16 mouse cellular contexts compared by ENCODE assay signal in the genomic region with DNA sequence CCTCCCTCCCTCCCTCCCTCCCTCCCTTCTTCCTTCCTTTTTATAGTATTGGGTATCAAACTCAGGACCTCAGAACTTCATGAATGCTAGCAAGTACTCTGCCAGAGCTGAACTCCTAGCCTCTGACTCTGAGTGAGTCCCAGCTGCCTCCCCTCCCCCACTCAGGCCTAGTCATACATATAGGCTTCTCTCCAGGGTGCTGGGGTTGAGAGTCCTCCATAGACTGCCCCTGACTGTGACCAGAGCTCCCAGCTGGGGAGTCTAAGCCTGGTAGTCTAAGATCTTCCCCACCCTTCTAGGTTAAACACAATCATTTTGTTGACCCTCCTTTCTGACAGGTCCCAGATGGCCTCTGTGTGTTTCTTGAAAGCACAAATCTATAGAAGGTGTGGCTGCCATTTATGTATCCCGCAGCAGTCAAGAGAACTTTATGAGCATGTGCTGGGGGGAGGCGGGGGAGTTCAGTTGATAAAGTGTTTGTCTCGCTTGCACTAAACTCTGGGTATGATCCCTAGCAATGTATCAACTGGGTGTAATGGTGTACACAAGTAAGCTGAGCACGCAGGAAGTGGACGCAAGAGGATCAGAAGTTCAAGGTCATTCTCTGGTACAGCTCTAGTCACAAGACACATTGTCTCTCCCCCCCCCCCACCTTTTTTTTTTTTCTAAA. TPM values are rescaled to one million over a fixed set of nuclear protein-coding genes. Genes with fewer than 3 reads are reported as not detected.
DNase-seq lines count a peak whose midpoint lies in the region; ATAC-seq lines count a peak whose summit lies in the region.
"Had no signal": no experiment of that assay in that cellular context is flagged by ENCODE, and none has a peak within 500 bp of the region (broad histone marks: within the 10 kb centered on the region; RNA-seq: fewer than 3 reads in every experiment).

No protein-coding gene starts in this region.

- H3K36me3 ChIP-seq in stomach, embryonic 16.5 days (ENCODE audit: control insufficient read depth, insufficient read depth, low read length): no peaks in the 10 kb centered on the region
- H3K36me3 ChIP-seq: heart, embryonic 15.5 days; hindbrain, embryonic 15.5 days; neural tube, embryonic 13.5 days had no signal

- H3K4me1 ChIP-seq in stomach, embryonic 16.5 days (ENCODE audit: control insufficient read depth, insufficient read depth, low read length): peaks cover 2% of the 10 kb centered on the region; the same call in 1 of the 2 replicates
- H3K4me1 ChIP-seq: heart, embryonic 15.5 days; hindbrain, embryonic 15.5 days had no signal

- intact Hi-C loops in left cerebral cortex, postnatal 4 days (cut with DNase I): no loop called here

- WGBS in stomach, embryonic 16.5 days: 36% methylated on average over 5 of the region's 5 CpGs

- no peaks in the 10 kb centered on the region for H3K9me3 ChIP-seq in stomach, embryonic 16.5 days (replicated peaks; ENCODE audit: control insufficient read depth, low read length)
- H3K9me3 ChIP-seq: heart, embryonic 15.5 days; hindbrain, embryonic 15.5 days; neural tube, embryonic 13.5 days had no signal

- no peak overlapping the region for H3K4me3 ChIP-seq in stomach, embryonic 16.5 days (replicated peaks; ENCODE audit: low read length)
- H3K4me3 ChIP-seq: heart, embryonic 15.5 days; hindbrain, embryonic 15.5 days; neural tube, embryonic 13.5 days had no signal

- peak; percentile 26 for DNase-seq in kidney, postnatal 10 days
- no peak for DNase-seq in kidney, postnatal 36 days
- peak; percentile 68 to 70 for DNase-seq in B cell, adult 2 months
- DNase-seq in ZHBTc4 (ENCODE audit: low read depth, low spot score): peak; percentile 21
- DNase-seq in urinary bladder, adult 18-20 months (ENCODE audit: low spot score in 2 of 2): no peak
- DNase-seq in urinary bladder, postnatal 36 days (ENCODE audit: low spot score in 2 of 2): no peak
- DNase-seq in left cerebral cortex, postnatal 4 days: no peak
- DNase-seq: cerebellum, postnatal 25 days; layer of hippocampus, adult 9-11 months; lung, adult 2 months; midbrain, embryonic 14.5 days; retina, postnatal 1 day had no signal

- peak overlapping the region; percentile 51 for H3K27ac ChIP-seq in stomach, embryonic 16.5 days (ENCODE audit: low read length)
- H3K27ac ChIP-seq: heart, embryonic 15.5 days; hindbrain, embryonic 15.5 days; neural tube, embryonic 13.5 days had no signal

- no peak overlapping the region for H3K4me2 ChIP-seq in stomach, embryonic 16.5 days (ENCODE audit: low read depth, low read length)
- H3K4me2 ChIP-seq: heart, embryonic 15.5 days; hindbrain, embryonic 15.5 days; neural tube, embryonic 13.5 days had no signal

- no peak overlapping the region for H3K9ac ChIP-seq in stomach, embryonic 16.5 days (ENCODE audit: low read length)
- H3K9ac ChIP-seq: heart, embryonic 15.5 days; hindbrain, embryonic 15.5 days; neural tube, embryonic 13.5 days had no signal

- H3K27me3 ChIP-seq in stomach, embryonic 16.5 days (ENCODE audit: control insufficient read depth, insufficient read depth, low read length): no peaks in the 10 kb centered on the region
- H3K27me3 ChIP-seq: heart, embryonic 15.5 days; hindbrain, embryonic 15.5 days; neural tube, embryonic 13.5 days had no signal

- peak; percentile 89 for ATAC-seq in stomach, embryonic 16.5 days (ENCODE audit: insufficient read depth, low FRiP score)

RNA-seq across cellular contexts. Expression of gene Cxcr4, which starts 10.1 kb away (rescaled TPM):
- 6.1 and 7.6 TPM in 2 replicates for polyA plus RNA-seq in stomach, embryonic 16.5 days (2015; fragmentation: Nextera tagmentation; extraction: Ambion mirVana)
- total RNA-seq in left cerebral cortex, postnatal 4 days (2021): 10 to 100 TPM; 22.5 to 23.7 TPM

Comparison
In these comparisons a context has a peak if more than half of its experiments do, and no peak if none do; other contexts are left out.
1. DNase-seq: peak in kidney, postnatal 10 days (single experiment), B cell, adult 2 months (2 of 2) and ZHBTc4 (single experiment); none in kidney, postnatal 36 days (0 of 2), urinary bladder, adult 18-20 months (0 of 2), urinary bladder, postnatal 36 days (0 of 2) and left cerebral cortex, postnatal 4 days (single experiment).